Mouse (Mus musculus) heart, embryonic 14.5 days (tissue): Measurements from ENCODE around the gene Hyal2. TPM values are rescaled to one million over a fixed set of nuclear protein-coding genes. Genes with fewer than 3 reads are reported as not detected.
A peak's percentile ranks its signal among the peaks of the same experiment; 100 is the strongest.

ENCODE experiments used
- ATAC-seq: fragments of 200-750 bp; cut with Nextera tagmentation; 2 replicates; pipeline ENCODE4 v1.8.0; 2017; ENCODE audit warnings: low read depth, moderate TSS enrichment; ENCODE audit not compliant: insufficient number of reproducible peaks, insufficient read depth, low FRiP score
- H3K27ac ChIP-seq, 2 experiments: fragments of 200-500 bp in 1 of 2; fragments of 300-500 bp in 1 of 2; sonication (generic) in 1 of 2; replicated peaks in 1 of 2; 2 replicates each; pipeline ENCODE4 v1.5.1; 2012 to 2014; ENCODE audit warnings: low read depth in 2 of 2, low read length in 2 of 2, control low read depth in 1 of 2, mild to moderate bottlenecking in 1 of 2, mixed read lengths in 1 of 2; ENCODE audit not compliant: control insufficient read depth in 1 of 2, insufficient read depth in 1 of 2
- H3K27me3 ChIP-seq: fragments of 300-500 bp; sonication (generic); 2 replicates; pipeline ENCODE4 v1.6.1; 2014; ENCODE audit warnings: mild to moderate bottlenecking, low read length, control low read depth; ENCODE audit not compliant: control insufficient read depth, insufficient read depth
- H3K36me3 ChIP-seq: fragments of 300-500 bp; sonication (generic); 2 replicates; pipeline ENCODE4 v1.6.1; 2014; ENCODE audit warnings: mild to moderate bottlenecking, control low read depth, low read length, mixed read lengths; ENCODE audit not compliant: control insufficient read depth, insufficient read depth
- H3K4me1 ChIP-seq, 2 experiments: fragments of 200-500 bp in 1 of 2; fragments of 300-500 bp in 1 of 2; sonication (generic) in 1 of 2; 2 replicates each; pipeline ENCODE4 v1.6.1; 2012 to 2014; ENCODE audit warnings: low read length in 2 of 2, control low read depth in 1 of 2, mixed read lengths in 1 of 2; ENCODE audit not compliant: control insufficient read depth in 2 of 2, insufficient read depth in 2 of 2
- H3K4me2 ChIP-seq: fragments of 300-500 bp; sonication (generic); 2 replicates; pipeline ENCODE4 v1.6.1; 2014; ENCODE audit warnings: mild to moderate bottlenecking, low read length
- H3K4me3 ChIP-seq, 2 experiments: fragments of 200-500 bp in 1 of 2; fragments of 300-500 bp in 1 of 2; sonication (generic) in 1 of 2; 2 replicates each; pipeline ENCODE4 v1.5.1; 2012 to 2014; ENCODE audit warnings: low read length in 2 of 2, mild to moderate bottlenecking in 2 of 2, control low read depth in 1 of 2, low read depth in 1 of 2, moderate library complexity in 1 of 2; ENCODE audit not compliant: control insufficient read depth in 1 of 2, insufficient read depth in 1 of 2
- H3K9ac ChIP-seq: fragments of 300-500 bp; sonication (generic); 2 replicates; pipeline ENCODE4 v1.6.1; 2014; ENCODE audit warnings: mild to moderate bottlenecking, low read length
- H3K9me3 ChIP-seq: fragments of 300-500 bp; sonication (generic); 2 replicates; pipeline ENCODE4 v1.6.1; 2016; ENCODE audit warnings: low read length, control low read depth; ENCODE audit not compliant: control insufficient read depth
- whole genome bisulfite sequencing: fragments of 180-500 bp; shearing (Covaris S2); extraction: QIAGEN DNeasy Blood & Tissue Kit; methylation state at CpG from one replicate; pipeline ENCODE4 v1.1.7; 2014; 5-methylcytosine and 5-hydroxymethylcytosine counted together
- polyA plus RNA-seq: library from polyadenylated mRNA; unstranded; fragments of >200 nt; fragmentation: Nextera tagmentation; extraction: Ambion mirVana; gene quantifications from 2 replicates; pipeline ENCODE4 v1.2.1, GENCODE M21; 2014

The Hyal2 gene
- polyA plus RNA-seq, 1 experiment from 2014 or later = 103 TPM

GRCm38 (mm10) chr9:107552690-107553393 lies 14.9 kb upstream of the Hyal2 start:
- H3K4me3 ChIP-seq = peak overlapping the region in 1 of 2 experiments; percentile 79; a peak in 1 of 4 replicates
- peaks cover 15% of the 10 kb centered on the region for H3K36me3 ChIP-seq
- H3K27ac ChIP-seq = no peak overlapping the region
- no peaks in the 10 kb centered on the region for H3K9me3 ChIP-seq
- peaks cover 22 to 43% of the 10 kb centered on the region in 2 experiments for H3K4me1 ChIP-seq
- peaks cover 12% of the 10 kb centered on the region for H3K27me3 ChIP-seq
- H3K4me2 ChIP-seq = peak overlapping the region; percentile 96
- no peak for ATAC-seq
- 77% methylated on average over 5 of the region's 5 CpGs for WGBS
- H3K9ac ChIP-seq = peak overlapping the region; percentile 45; the same call in 1 of the 2 replicates

- Histone ChIP-seq H3K9ac (peak overlapping the region; percentile 82), H3K9me3 (no peaks in the 10 kb centered on the region), H3K4me2 (peak overlapping the region; percentile 96), H3K27me3 (peaks cover 12% of the 10 kb centered on the region), H3K36me3 (peaks cover 24% of the 10 kb centered on the region), H3K4me1 (peaks cover 22 to 43% of the 10 kb centered on the region in 2 experiments), H3K27ac (peak overlapping the region; percentile 61 to 80), H3K4me3 (peak overlapping the region; percentile 59 to 79)
- ATAC-seq = peak; percentile 22
- WGBS = 9% methylated on average over 36 of the region's 37 CpGs
Observed at GRCm38 (mm10) chr9:107553541-107554318, 14.0 kb upstream of the Hyal2 start.

- Histone ChIP-seq H3K27ac (peak overlapping the region; percentile 97 to 99), H3K36me3 (peaks cover 31% of the 10 kb centered on the region), H3K9ac (peak overlapping the region; percentile 96), H3K9me3 (no peaks in the 10 kb centered on the region), H3K4me1 (peaks cover 22 to 43% of the 10 kb centered on the region in 2 experiments), H3K4me3 (peak overlapping the region; percentile 79 to 87), H3K27me3 (peaks cover 12% of the 10 kb centered on the region), H3K4me2 (peak overlapping the region; percentile 96)
- ATAC-seq = peak; percentile 91
- under 1% methylated on average over 53 of the region's 53 CpGs for WGBS
Observed at GRCm38 (mm10) chr9:107554319-107554825, 13.4 kb upstream of the Hyal2 start.

- Histone ChIP-seq H3K27me3 (peaks cover 9% of the 10 kb centered on the region), H3K9ac (peak overlapping the region; percentile 96), H3K4me3 (peak overlapping the region; percentile 79 to 87), H3K27ac (peak overlapping the region; percentile 97 to 99), H3K4me2 (peak overlapping the region; percentile 96), H3K4me1 (peaks cover 22 to 43% of the 10 kb centered on the region in 2 experiments), H3K9me3 (no peaks in the 10 kb centered on the region), H3K36me3 (peaks cover 37% of the 10 kb centered on the region)
- ATAC-seq = peak; percentile 23
- 0% methylated on average over 23 of the region's 23 CpGs for WGBS
Observed at GRCm38 (mm10) chr9:107555031-107555457, 12.7 kb upstream of the Hyal2 start.

GRCm38 (mm10) chr9:107555701-107556100 lies 12.0 kb upstream of the Hyal2 start:
- peak overlapping the region; percentile 96 for H3K4me2 ChIP-seq
- peak overlapping the region; percentile 97 to 99 for H3K27ac ChIP-seq
- no peak for ATAC-seq
- peaks cover 4% of the 10 kb centered on the region for H3K27me3 ChIP-seq
- 19% methylated on average over 2 of the region's 2 CpGs for WGBS
- H3K4me3 ChIP-seq = peak overlapping the region; percentile 79 to 87
- no peaks in the 10 kb centered on the region for H3K9me3 ChIP-seq
- peaks cover 22 to 42% of the 10 kb centered on the region in 2 experiments for H3K4me1 ChIP-seq
- peak overlapping the region; percentile 96 for H3K9ac ChIP-seq
- H3K36me3 ChIP-seq = peaks cover 44% of the 10 kb centered on the region

GRCm38 (mm10) chr9:107556346-107556745 lies 11.4 kb upstream of the Hyal2 start:
- Histone ChIP-seq H3K27me3 (no peaks in the 10 kb centered on the region), H3K36me3 (peaks cover 50% of the 10 kb centered on the region), H3K4me1 (peaks cover 17 to 36% of the 10 kb centered on the region in 2 experiments), H3K9me3 (no peaks in the 10 kb centered on the region), H3K9ac (peak overlapping the region; percentile 96), H3K4me2 (peak overlapping the region; percentile 96), H3K27ac (peak overlapping the region in 1 of 2 experiments; percentile 99; a peak in 1 of 4 replicates), H3K4me3 (peak overlapping the region; percentile 22 to 79)
- 56% methylated on average over 3 of the region's 3 CpGs for WGBS
- ATAC-seq = no peak

- WGBS = under 1% methylated on average over 46 of the region's 46 CpGs
- no peaks in the 10 kb centered on the region for H3K9me3 ChIP-seq
Observed at GRCm38 (mm10) chr9:107563029-107563581, 4.6 kb upstream of the Hyal2 start, which contains the start of gene Tusc2. Gene Tusc2 (plus strand): TSS chr9:107563255.

More at GRCm38 (mm10) chr9:107563029-107563581, 4.6 kb upstream of the Hyal2 start, which contains the start of gene Tusc2:
- Histone ChIP-seq H3K36me3 (peaks cover 71% of the 10 kb centered on the region), H3K27ac (peak within 1 kb of the TSS; percentile 34 to 69; a peak in 3 of 4 replicates), H3K9ac (peak within 1 kb of the TSS; percentile 86), H3K4me2 (peak within 1 kb of the TSS; percentile 88), H3K4me1 (peaks cover 17 to 38% of the 10 kb centered on the region in 2 experiments), H3K27me3 (no peaks in the 10 kb centered on the region), H3K4me3 (peak within 1 kb of the TSS; percentile 72 to 75)
- ATAC-seq = peak; percentile 83
